Comparison of ENCODE assay signal across 24 mouse cellular contexts in genomic region chr8:77173736-77174135, GRCm38 (mm10).
A peak's percentile ranks its signal among the peaks of the same experiment; 100 is the strongest.
DNase-seq lines count a peak whose midpoint lies in the region; ATAC-seq and TF ChIP-seq lines count a peak whose summit lies in the region.
"Had no signal": no experiment of that assay in that cellular context is flagged by ENCODE, and none has a peak within 500 bp of the region (broad histone marks: within the 10 kb centered on the region; RNA-seq: fewer than 3 reads in every experiment).

No protein-coding gene starts in this region.

- H3K4me3 ChIP-seq in gastrocnemius, adult 2 months: no peak overlapping the region
- peak overlapping the region; percentile 18; the same call in 1 of the 2 replicates for H3K4me3 ChIP-seq in testis, adult 2 months (ENCODE audit: control insufficient read depth, low read depth, low read length)
- H3K4me3 ChIP-seq in forebrain, postnatal 0 days (ENCODE audit: low read depth, low read length): no peak overlapping the region
- H3K4me3 ChIP-seq: embryonic facial prominence, embryonic 12.5 days; erythroblast, embryonic 14.5 days; forebrain, embryonic 12.5 days; hindbrain, embryonic 13.5 days; limb, embryonic 12.5 days; liver, embryonic 12.5 days; midbrain, embryonic 12.5 days had no signal

- H3K4me1 ChIP-seq in testis, adult 2 months (ENCODE audit: control insufficient read depth, insufficient read depth, low read length): peaks cover 2% of the 10 kb centered on the region; the same call in 1 of the 2 replicates
- H3K4me1 ChIP-seq in forebrain, postnatal 0 days (ENCODE audit: insufficient read depth): no peaks in the 10 kb centered on the region
- H3K4me1 ChIP-seq: embryonic facial prominence, embryonic 12.5 days; forebrain, embryonic 12.5 days; hindbrain, embryonic 13.5 days; limb, embryonic 12.5 days; liver, embryonic 12.5 days; midbrain, embryonic 12.5 days had no signal

- no peaks in the 10 kb centered on the region for H3K9me3 ChIP-seq in forebrain, postnatal 0 days (ENCODE audit: low read length)
- H3K9me3 ChIP-seq: embryonic facial prominence, embryonic 12.5 days; forebrain, embryonic 12.5 days; G1E; hindbrain, embryonic 13.5 days; limb, embryonic 12.5 days; liver, embryonic 12.5 days; midbrain, embryonic 12.5 days had no signal

- no peak for DNase-seq in gastrocnemius, adult 2 months
- DNase-seq in gastrocnemius, postnatal 36 days: no peak
- DNase-seq in heart, postnatal 10 days: peak; percentile 25 to 40
- DNase-seq in heart, postnatal 25 days (ENCODE audit: low spot score): no peak
- DNase-seq in testis, postnatal 10 days (ENCODE audit: low spot score): no peak
- DNase-seq in skeletal muscle tissue, adult 2 months (ENCODE audit: low read depth, low spot score): peak; percentile 5
- DNase-seq in forebrain, postnatal 0 days: no peak
- DNase-seq: adrenal gland, postnatal 10 days; B cell, adult 2 months; cerebellum, adult 2 months; cerebellum, postnatal 36 days; kidney, adult 18-20 months; lung, adult 2 months had no signal

- no peak for TF ChIP-seq CTCF in gastrocnemius, adult 2 months (IDR thresholded peaks at IDR 0.05)
- no peak for TF ChIP-seq CTCF in testis, adult 2 months (IDR thresholded peaks at IDR 0.05; ENCODE audit: control insufficient read depth, insufficient read depth, insufficient replicate concordance, low read depth, low read length)
- no peak for TF ChIP-seq CTCF in forebrain, postnatal 0 days (IDR thresholded peaks at IDR 0.05; ENCODE audit: low read depth)

- ATAC-seq in forebrain, postnatal 0 days: no peak
- ATAC-seq: liver, embryonic 12.5 days had no signal

- H3K9ac ChIP-seq in forebrain, postnatal 0 days: no peak overlapping the region
- H3K9ac ChIP-seq: embryonic facial prominence, embryonic 12.5 days; forebrain, embryonic 12.5 days; hindbrain, embryonic 13.5 days; limb, embryonic 12.5 days; liver, embryonic 12.5 days; midbrain, embryonic 12.5 days had no signal

- intact Hi-C loops in gastrocnemius, adult 2 months (cut with DNase I): no loop called here
- intact Hi-C loops in gastrocnemius, postnatal 36 days (cut with DNase I): no loop called here
- intact Hi-C loops in heart, postnatal 10 days (cut with DNase I): no loop called here
- intact Hi-C loops in heart, postnatal 25 days (cut with DNase I): no loop called here

- H3K4me2 ChIP-seq in forebrain, postnatal 0 days (ENCODE audit: low read depth): no peak overlapping the region
- H3K4me2 ChIP-seq: embryonic facial prominence, embryonic 12.5 days; forebrain, embryonic 12.5 days; hindbrain, embryonic 13.5 days; limb, embryonic 12.5 days; liver, embryonic 12.5 days; midbrain, embryonic 12.5 days had no signal

- 58% methylated on average over 3 of the region's 3 CpGs for WGBS in forebrain, postnatal 0 days

- H3K36me3 ChIP-seq in testis, adult 2 months (ENCODE audit: control insufficient read depth, insufficient read depth, low read length): no peaks in the 10 kb centered on the region
- H3K36me3 ChIP-seq in forebrain, postnatal 0 days (ENCODE audit: insufficient read depth): no peaks in the 10 kb centered on the region
- H3K36me3 ChIP-seq: embryonic facial prominence, embryonic 12.5 days; forebrain, embryonic 12.5 days; G1E; hindbrain, embryonic 13.5 days; limb, embryonic 12.5 days; liver, embryonic 12.5 days; midbrain, embryonic 12.5 days had no signal

- no peak for TF ChIP-seq POLR2A in testis, adult 2 months (IDR thresholded peaks at IDR 0.05; ENCODE audit: control insufficient read depth, low read depth, low read length)

- no peaks in the 10 kb centered on the region for H3K27me3 ChIP-seq in testis, adult 2 months (ENCODE audit: control insufficient read depth, insufficient read depth, low read length)
- no peaks in the 10 kb centered on the region for H3K27me3 ChIP-seq in forebrain, postnatal 0 days (ENCODE audit: insufficient read depth, low read length)
- H3K27me3 ChIP-seq: CH12.LX; embryonic facial prominence, embryonic 12.5 days; forebrain, embryonic 12.5 days; hindbrain, embryonic 13.5 days; limb, embryonic 12.5 days; liver, embryonic 12.5 days; midbrain, embryonic 12.5 days had no signal

- peak overlapping the region; percentile 40 for H3K27ac ChIP-seq in gastrocnemius, adult 2 months
- no peak overlapping the region for H3K27ac ChIP-seq in testis, adult 2 months (ENCODE audit: control insufficient read depth, insufficient read depth, low read depth, low read length)
- H3K27ac ChIP-seq in forebrain, postnatal 0 days (ENCODE audit: low read depth, low read length): no peak overlapping the region
- H3K27ac ChIP-seq: embryonic facial prominence, embryonic 12.5 days; forebrain, embryonic 12.5 days; hindbrain, embryonic 13.5 days; limb, embryonic 12.5 days; liver, embryonic 12.5 days; midbrain, embryonic 12.5 days; stomach, postnatal 0 days had no signal

Comparison
In these comparisons a context has a peak if more than half of its experiments do, and no peak if none do; other contexts are left out.
1. DNase-seq: peak in heart, postnatal 10 days (2 of 2) and skeletal muscle tissue, adult 2 months (single experiment); none in gastrocnemius, adult 2 months (single experiment), gastrocnemius, postnatal 36 days (0 of 2), heart, postnatal 25 days (single experiment), testis, postnatal 10 days (single experiment) and forebrain, postnatal 0 days (single experiment).